Mouse (Mus musculus) liver, embryonic 13.5 days (tissue): ENCODE data around the gene Fxyd5. TPM values are rescaled to one million over a fixed set of nuclear protein-coding genes. Genes with fewer than 3 reads are reported as not detected.

Experiments
- microRNA-seq: library from miRNA; unstranded; fragments of <30 nt; microRNA quantifications from one replicate; pipeline ENCODE4, GENCODE M21; 2016
- polyA plus RNA-seq: library from polyadenylated mRNA; unstranded; fragments of >200 nt; fragmentation: Nextera tagmentation; extraction: Ambion mirVana; gene quantifications from 2 replicates; pipeline ENCODE4 v1.2.1, GENCODE M21; 2015

Gene Fxyd5
- polyA plus RNA-seq, 1 experiment from 2014 or later = 19.2 TPM

Small RNA genes lying within 50 kb of the gene (microRNA-seq; reads per million reads assigned to microRNA genes)
- not detected for gene Mir7050

Other genes starting within 250 kb of the Fxyd5 start
- gene Ffar2, start 218.7 kb downstream of the Fxyd5 start, polyA plus RNA-seq = 0.35 and 0.46 TPM in 2 replicates
- gene Ffar3, start 186.3 kb downstream of the Fxyd5 start, polyA plus RNA-seq = not detected in 2 replicates
- gene Ffar1, start 180.9 kb downstream of the Fxyd5 start, polyA plus RNA-seq = not detected in 2 replicates
- 0.07 and 0.16 TPM in 2 replicates for gene Cd22, start 162.1 kb downstream of the Fxyd5 start, polyA plus RNA-seq
- 0.16 and 0.20 TPM in 2 replicates for gene Mag, start 127.6 kb downstream of the Fxyd5 start, polyA plus RNA-seq
- gene Hamp2, start 117.8 kb downstream of the Fxyd5 start, polyA plus RNA-seq = not detected in 2 replicates
- 2.0 and 3.7 TPM in 2 replicates for gene Hamp, start 98.4 kb downstream of the Fxyd5 start, polyA plus RNA-seq
- gene Usf2, start 85.7 kb downstream of the Fxyd5 start, polyA plus RNA-seq = 9.7 and 10.4 TPM in 2 replicates
- gene Lsr, start 69.0 kb downstream of the Fxyd5 start, polyA plus RNA-seq = 20.9 and 22.3 TPM in 2 replicates
- 2.1 TPM in 2 replicates for gene Fam187b, start 68.7 kb downstream of the Fxyd5 start, polyA plus RNA-seq
- gene Fxyd7, start 9.0 kb upstream of the Fxyd5 start, polyA plus RNA-seq = 0.17 and 0.47 TPM in 2 replicates
- gene Fxyd1, start 14.7 kb upstream of the Fxyd5 start, polyA plus RNA-seq = 41.1 and 44.2 TPM in 2 replicates
- 0.07 and 0.13 TPM in 2 replicates for gene Lgi4, start 16.9 kb upstream of the Fxyd5 start, polyA plus RNA-seq
- 0.52 and 1.1 TPM in 2 replicates for gene Fxyd3, start 34.2 kb upstream of the Fxyd5 start, polyA plus RNA-seq
- gene Hpn, start 72.8 kb upstream of the Fxyd5 start, polyA plus RNA-seq = 45.7 and 45.8 TPM in 2 replicates
- 0.42 and 0.60 TPM in 2 replicates for gene Scn1b, start 84.5 kb upstream of the Fxyd5 start, polyA plus RNA-seq
- gene Gramd1a, start 113.4 kb upstream of the Fxyd5 start, polyA plus RNA-seq = 9.3 and 10.7 TPM in 2 replicates
- not detected in 2 replicates for gene Scgb2b2, start 248.0 kb upstream of the Fxyd5 start, polyA plus RNA-seq
- not detected in 2 replicates for gene Scgb1b2, start 249.3 kb upstream of the Fxyd5 start, polyA plus RNA-seq